Mouse (Mus musculus): ENCODE results near the gene Gm49373.

Gene Gm49373

DNA sequence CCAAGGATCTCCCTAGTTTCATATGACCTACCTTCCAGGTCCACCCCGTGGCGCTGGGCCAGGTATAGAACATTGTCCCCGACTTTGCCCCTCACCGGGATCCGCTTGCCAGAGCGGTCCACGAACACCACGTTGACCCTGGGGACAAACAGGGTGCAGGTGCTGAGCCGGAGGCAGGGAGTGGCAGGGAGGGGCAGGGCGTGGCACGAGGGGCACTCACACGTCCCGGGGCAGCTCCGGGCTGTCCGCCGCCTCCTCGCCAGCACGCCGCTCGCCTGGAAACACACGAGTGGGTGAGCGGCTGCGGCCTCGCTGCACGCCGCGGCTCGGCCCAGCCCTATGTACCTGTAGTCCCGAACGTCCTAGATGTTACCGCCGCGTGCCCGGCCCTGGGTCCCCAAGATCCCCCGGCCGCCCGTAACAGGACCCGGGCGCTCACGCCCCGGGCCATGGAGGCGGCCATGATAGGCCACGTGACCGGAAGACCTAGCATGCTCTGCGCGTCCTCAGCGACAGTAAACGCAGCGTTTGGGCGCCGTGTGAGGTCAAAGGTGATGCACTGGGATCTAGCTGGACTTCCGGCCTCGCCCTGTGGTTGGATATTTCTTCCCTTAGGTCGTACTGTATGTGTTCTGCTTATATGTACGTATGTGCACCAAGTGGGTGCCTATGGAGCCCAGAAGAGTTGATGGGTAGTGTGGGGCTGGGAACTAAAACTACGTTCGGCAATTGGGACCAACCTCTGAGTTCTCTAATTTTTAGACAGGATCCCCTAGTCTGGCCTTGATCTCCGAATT is at the start of gene Gm49373, which contains the start of gene Fdx1l:
Gene Gm49373, minus strand, starts transcription at position 53 of the 797 bp plus-strand sequence.
Gene Fdx1l, minus strand, starts transcription at position 571 of the 797 bp plus-strand sequence.
- peak; percentile 92 for DNase-seq (ENCODE audit: low read depth, low spot score)

DNA sequence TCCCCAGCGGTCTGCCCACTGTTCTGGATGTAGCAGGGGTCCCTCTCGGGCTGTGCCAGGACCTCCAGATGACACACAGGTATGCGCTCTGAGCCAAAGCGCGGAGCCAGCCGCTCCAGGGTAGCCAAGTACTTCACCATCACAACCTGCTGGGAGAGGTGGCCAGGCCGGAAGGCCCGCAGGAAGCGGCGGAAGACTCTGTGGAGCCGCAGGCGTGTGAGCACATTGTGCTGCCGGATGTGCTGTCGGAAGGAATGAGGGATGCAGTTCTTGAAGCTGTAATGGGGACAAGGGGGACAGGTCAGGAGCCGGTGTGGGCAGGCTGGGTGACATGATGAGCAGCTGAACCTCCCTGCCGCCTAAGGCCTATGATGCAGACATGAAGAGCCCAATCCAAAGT is 48.6 kb upstream of the Gm49373 start:
- no peak for DNase-seq (ENCODE audit: low read depth, low spot score)

DNA sequence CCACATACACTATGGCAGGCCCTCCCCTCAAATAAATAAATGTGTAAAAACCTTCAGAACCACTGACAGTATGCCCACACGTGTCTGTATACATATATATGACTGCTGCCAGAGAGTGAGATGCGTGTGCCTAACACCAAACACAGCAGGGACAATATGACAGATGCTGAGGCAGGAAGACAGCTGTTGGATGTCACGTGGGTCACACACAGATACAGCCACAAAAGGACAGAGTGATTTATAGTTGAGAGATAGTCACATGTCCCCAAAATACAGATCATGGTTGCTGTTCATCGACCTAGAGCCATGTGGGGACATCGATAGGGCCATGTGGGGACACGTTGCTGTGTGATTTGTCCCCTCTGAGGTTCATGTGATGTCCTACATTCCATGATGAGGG is 44.2 kb upstream of the Gm49373 start:
- no peak for DNase-seq (ENCODE audit: low read depth, low spot score)

DNA sequence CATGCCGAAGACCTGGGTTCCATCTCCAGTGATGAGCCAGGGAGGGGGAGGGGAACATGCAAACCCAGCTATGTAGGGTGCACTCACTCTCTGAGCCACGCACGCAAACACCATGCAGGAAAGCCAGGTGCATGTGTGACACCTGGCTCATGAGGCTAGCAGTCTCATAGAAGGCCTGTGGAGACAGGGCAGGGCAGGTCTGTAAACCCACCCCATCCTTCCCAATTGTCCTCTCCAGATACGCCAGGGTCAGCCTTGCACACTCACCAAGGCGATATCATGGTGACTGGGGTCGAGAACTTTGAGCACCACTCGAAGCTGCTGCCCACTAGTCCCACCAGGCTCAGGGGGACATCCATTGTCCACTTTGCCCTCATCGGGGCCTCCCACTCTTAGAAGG is 42.2 kb upstream of the Gm49373 start:
- no peak for DNase-seq (ENCODE audit: low read depth, low spot score)

DNA sequence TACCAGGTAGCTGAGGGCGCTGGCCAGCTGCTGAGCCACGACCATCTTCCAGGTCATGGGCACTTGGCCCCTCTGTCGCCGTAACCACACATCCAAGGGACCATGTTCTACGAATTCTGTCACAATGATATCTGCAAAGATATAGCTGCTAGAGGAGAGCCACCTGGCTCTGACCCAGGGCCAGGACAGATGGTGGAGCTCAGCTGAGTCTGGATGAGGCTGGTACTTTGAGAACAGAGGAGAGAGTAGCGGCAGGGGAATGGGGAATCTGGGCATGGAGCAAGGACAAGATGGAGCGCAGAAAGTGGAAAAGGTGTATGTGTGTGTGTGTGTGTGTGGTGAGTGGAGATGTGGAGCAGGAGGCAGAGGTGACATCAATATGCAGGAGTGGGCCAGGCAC is 41.3 kb upstream of the Gm49373 start:
- DNase-seq (ENCODE audit: low read depth, low spot score), result no peak

DNA sequence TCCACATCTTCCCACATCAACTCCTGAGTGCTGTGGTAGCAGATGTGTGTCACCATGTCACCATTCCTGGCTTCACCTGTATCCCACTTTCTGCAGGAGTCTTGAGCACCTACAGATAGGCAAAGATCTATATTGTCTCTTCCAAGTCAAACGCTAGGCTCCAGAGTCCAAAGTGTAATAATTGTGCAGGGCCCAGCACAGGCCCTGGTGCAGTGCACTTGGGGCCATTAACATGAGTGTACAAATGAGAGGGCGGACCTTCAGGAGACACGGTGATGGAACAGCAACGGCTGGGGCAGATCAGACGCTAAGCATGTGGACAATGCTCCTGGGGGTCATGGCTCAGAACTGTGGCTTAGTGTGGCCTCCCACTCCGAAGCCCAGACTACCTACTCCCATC is 40.9 kb upstream of the Gm49373 start:
- DNase-seq (ENCODE audit: low read depth, low spot score), result no peak

DNA sequence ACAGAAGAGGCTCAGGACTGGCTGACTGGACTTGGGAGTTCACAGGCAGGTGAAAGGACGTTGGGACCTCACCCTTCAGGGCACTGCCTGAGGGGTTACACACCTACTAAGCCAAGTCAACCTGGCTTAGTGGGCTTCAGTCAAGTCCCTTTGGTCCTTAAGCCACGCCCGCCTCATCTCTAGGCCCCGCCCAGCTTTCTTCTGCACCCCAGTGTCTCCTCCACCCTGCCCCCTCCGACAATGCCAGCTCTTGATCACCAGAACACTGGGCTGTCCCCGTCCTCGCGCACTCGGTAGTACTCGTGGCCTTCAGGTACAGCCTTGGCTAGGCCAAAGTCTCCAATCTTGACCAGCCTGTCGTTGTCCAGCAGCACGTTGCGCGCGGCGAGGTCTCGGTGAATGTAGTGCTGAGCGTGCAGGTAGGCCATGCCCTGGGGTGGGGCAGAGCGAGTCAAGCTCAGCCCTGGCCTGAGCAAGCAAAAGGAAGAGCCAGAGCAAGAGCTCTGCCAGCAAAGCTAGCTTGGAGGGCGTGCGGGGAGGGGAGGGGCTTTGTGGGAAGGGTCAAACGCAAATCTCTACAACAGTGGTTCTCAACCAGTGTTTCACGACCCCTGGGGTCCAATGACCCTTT is 34.8 kb upstream of the Gm49373 start:
- no peak for DNase-seq (ENCODE audit: low read depth, low spot score)

DNA sequence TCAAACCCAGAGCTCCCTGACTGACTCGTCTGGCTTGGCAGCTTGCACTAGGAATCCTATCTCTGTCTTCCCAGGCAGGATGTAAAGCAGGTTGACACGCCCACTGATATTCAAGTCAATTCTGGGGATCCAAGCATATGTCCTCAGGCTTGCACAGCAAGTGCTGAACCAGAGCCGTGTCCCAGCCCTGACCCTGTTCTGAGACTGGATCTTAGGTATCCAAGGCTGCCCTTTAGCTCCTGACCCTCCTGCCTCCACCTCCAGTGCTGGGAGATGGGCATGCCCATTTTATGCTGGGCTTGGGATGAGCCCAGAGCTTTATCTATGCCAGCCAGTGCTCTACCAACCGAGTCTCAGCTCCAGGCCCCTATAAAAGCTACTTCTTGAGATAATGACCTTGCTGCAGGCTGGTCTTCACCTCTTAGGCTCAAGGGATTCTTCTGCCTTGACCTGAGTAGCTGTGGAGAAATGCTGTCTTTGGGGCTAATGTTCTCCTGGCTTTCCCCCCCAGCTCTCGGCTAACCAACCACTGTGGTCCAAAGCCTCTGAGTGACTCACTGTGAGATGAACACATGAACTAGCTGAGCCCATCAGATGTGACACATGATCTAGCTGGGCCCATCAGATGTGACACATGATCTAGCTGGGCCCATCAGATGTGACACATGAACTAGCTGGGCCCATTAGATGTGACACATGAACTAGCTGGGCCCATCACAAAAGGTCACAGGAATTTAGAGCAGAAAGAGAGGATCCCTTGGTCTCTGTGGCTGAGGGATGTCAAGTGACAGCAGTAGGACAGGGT is 33.1 kb upstream of the Gm49373 start:
- DNase-seq (ENCODE audit: low read depth, low spot score), result no peak

DNA sequence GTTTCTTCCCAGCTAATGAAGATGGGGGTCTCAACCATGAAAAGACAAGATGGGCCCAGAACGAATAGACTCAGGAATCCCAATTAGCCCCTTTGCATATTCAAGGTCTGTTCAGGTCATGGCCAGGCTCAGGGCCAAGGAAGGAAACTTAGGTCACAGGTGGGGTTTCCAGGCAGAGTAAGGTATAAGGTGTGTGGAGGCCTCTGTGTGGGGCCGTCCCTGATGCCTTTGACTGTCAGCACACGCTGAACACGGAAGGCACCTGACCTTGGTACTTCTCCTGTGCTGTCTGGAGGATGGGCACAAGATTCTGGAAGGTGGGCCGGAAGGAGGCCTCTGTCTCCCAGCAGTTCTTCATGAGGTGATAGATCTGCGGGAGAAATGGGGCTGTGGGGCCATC is 31.9 kb upstream of the Gm49373 start:
- no peak for DNase-seq (ENCODE audit: low read depth, low spot score)

DNA sequence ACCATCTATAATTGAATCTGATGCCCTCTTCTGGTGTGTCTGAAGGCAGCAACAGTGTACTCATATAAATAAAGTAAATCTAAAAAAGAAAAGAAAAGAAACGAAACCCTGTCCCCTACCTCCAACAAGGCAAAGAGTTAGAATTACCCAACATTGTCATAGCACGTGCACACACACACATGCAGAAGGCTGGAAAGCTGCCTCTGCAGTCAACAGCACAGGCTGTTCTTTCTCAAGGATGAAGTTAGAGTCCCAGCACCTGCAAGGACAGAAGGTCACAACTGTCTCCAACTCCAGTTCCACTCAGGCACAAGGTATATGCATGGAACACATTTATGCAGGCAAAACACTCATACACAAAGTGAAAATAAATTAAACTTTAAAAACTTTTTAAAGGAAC is 29.2 kb upstream of the Gm49373 start:
- no peak for DNase-seq (ENCODE audit: low read depth, low spot score)

DNA sequence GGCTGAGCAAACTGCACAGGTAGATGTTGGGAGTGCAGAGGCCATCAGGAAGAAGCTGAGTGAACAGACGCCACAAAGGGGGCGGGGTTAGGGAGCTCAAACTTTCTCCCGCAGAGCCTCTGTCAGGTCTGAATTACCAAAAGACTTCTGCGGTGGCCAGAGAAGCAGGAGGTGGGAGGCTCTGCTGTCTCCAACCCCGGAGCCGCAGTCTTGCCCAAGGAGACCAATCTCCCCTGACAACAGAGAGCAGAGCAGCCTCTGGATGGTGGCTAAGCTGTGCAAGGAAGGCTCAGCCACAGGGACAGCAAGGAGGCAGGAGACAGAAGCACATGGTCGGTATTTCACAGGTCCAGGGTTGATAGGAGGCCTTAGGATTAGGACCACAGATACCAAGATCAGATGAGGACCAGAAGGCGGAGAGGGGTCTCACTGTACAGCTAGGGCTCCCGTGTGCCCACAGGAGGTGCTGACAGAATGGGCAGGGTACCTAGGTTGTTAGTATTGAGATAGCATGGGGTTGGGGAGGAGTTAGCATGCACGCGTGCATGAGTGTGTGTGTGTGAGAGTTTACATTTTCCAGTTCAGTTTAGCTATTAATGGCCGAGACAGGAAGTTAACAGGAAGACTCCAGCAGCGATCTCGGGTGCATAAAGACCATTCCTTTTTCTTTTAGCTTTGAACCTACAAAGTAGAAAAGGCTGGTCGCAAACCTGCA is 27.7 kb upstream of the Gm49373 start:
- no peak for DNase-seq (ENCODE audit: low read depth, low spot score)

DNA sequence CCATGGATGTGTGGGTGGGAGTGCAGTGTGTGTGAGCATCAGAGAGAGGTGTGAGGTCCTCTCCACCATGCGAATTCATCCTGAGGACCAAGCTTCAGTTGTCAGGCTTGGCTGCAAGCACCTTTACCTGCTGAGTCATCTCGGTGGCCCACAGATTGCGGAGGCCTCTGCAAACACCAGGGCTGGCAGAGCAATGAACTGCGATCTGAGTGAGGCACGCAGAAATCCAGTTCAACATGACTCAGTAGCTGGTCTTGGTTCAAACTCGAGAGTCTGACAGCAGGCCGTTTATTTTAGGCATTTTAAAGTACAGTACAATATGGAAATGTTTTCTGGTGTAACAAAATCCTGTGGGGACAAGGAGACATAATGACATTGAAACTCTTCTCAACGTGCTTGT is 24.9 kb upstream of the Gm49373 start:
- no peak for DNase-seq (ENCODE audit: low read depth, low spot score)

DNA sequence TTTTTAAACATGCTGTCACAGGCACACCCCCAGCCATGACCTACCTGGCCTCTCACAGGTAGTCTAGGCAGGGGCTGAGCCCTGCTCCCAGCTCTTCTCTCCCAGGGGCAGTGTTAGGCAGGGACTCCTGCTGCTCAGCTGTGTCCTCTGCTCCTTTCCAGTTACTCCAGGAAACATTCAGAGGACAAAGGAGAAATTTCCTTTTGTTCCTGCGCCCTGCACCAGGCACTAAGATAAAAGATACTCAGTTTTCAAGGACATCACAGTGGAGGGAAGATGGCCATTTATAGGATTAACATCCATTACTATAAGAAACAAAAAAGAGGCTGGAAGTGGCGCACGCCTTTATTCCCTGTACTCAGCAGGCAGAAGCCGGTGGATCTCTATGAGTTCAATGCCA is 23.1 kb upstream of the Gm49373 start:
- no peak for DNase-seq (ENCODE audit: low read depth, low spot score)

DNA sequence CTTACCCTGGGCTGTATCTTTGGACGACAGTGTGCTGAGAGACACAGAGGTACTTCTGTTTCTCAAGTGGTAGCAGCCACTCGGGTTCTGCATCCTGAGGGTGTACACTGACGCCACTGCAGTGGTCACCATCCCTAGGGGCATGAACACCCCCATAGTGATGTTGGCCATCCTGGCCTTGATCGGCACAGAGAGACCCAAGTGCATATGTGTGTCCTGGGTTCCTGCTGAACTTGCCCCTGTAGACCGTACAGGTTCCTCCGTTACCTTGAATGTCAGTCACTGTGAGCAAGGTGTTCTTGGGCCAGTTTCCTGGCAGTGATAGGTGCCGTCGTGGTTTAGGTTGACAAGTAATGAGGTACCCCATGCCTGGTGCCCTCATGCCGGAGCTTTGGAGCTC is 20.5 kb upstream of the Gm49373 start:
- DNase-seq (ENCODE audit: low read depth, low spot score), result no peak

DNA sequence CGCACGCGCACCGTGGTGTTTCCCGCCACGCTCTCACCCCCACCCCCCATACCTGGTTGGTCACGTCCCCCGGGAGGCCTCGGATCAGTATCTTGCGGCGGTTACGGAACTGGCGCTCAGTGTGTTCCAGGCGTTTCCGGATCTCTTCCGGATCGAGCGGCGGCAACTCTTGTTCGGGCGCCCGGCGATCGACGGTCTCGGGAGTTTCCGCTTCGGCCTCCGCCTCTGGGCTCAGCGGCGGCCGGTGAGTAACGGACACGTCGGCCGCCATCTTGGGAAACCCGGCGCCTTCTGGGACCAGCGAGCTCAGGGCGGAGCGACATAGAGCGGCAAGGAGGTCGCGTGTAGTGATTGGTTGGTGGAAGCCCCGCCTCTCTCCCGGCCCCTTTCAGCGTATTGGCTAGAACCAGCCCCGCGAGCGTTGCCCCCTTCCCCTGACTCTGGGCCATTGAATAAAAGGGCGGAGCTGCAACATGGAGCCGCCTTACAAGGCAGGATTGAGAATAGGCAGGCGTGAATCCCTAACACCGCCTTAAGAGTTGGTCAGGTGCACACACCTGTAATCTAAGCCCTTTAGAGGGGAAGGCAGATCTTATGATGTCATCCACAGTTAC is 18.9 kb upstream of the Gm49373 start, which contains the start of the genes Gm38431 and Raver1:
Gene Gm38431, minus strand, starts transcription at position 291 of the 614 bp plus-strand sequence.
Gene Raver1, minus strand, starts transcription at position 302 of the 614 bp plus-strand sequence.
- DNase-seq (ENCODE audit: low read depth, low spot score), result peak; percentile 98

DNA sequence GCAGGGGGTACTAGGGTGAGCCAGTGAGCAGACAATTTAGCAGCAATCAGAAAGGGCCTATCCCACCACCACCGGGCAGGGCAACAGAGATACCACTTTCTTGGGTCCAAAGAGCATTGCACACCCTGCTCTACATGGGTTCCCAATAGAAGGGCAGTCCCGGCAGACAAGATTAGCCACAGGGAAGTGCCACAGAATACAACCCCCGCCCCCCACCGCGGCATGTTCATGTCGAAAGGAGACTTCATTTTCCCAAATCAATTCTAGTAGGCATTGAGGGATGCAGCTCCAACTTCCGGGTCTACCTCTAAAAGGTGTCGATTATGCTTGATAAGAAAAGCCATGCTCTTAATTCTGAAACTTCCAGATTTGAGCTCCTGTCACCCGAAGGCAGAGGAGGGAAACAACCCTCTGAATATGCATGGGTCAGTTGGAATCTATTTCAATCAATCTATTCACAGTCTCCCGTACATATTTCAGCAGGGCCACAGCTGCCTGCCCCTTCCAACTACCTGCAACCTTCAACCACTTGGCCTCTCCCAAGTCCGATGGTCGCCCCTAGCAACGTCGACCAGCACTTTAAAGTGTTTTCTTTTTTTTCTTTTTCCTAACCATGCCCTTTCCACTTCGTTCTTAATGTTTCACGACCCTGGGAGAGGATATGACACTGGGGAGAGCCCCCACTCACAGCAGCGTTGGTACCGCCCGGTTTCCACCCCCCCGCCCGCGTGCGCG is 18.2 kb upstream of the Gm49373 start:
- no peak for DNase-seq (ENCODE audit: low read depth, low spot score)

DNA sequence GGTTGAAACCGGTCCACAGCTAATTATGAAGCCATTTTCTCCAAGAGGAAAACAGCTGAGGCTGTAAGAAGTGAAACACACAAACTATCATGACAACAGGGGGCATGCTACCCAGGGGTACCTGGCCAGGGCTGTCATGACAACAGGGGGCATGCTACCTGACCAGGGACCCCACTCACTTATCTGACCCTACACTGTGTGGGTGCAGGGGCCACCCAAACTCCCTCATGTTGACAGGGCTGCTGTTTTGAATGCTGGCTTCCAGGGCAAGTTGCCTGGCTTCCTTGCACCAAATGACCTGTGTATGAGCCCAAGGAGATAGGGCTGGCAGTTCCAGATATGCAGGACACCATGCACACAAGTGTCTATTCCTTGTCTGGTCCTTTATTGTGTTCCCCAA is 17.6 kb upstream of the Gm49373 start:
- DNase-seq (ENCODE audit: low read depth, low spot score), result no peak

DNA sequence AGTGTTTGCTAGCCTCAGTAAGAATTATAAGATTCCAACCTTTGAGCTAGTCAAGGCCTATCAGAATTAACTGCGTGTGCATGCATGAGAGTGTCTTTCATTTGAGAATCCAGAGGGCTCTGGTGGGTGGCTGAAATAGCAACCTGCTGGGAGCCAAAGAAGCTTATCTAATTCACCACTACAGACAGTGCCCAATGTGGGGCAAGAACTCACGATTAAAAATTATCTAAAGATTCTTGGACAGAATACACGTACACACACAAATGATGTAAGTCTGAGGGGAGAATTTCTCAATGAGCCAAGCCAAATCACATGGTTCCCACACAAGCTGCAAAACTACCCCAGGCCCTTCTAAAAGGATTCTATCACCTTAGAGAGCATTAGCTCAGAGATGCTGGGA is 10.4 kb upstream of the Gm49373 start:
- no peak for DNase-seq (ENCODE audit: low read depth, low spot score)

DNA sequence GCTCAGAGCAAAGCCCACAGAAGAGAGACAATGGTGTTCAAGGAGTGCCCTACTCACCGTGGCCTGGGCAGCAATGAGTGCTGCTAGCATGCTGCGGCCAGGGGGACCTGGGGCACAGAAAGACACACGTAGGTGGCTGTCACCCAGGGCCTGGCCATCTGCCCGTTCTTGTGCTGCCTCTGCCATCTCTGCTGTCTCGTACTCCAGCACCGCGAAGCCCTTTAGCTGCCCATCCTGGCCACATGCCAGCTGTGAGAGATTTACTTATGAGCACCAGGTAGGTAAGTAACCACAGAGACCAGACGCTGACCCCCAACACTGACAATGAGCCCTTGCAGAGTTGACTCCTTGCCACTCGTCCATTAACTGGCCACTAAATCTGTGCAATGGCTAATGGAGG is 8.2 kb upstream of the Gm49373 start:
- DNase-seq (ENCODE audit: low read depth, low spot score), result no peak

DNA sequence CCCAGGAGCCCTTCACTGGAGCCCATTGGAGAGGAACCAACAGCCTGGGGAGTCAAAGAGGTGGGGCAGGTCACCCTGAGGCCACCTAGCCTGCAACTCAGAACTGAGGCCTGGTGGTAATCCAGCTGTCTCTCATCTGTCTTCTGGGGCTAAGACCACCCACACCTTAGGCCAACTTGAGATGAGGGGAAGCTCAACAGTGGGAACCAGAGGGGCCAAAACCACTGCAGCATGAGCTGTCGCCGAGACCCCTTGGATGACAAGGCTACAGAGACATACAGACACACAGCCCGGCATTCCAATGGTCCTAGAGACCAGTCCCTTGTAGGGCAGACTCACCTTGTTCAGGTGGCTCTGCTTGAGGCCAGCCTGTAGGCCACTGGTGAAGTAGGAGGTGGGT is 2.7 kb upstream of the Gm49373 start:
- no peak for DNase-seq (ENCODE audit: low read depth, low spot score)

DNA sequence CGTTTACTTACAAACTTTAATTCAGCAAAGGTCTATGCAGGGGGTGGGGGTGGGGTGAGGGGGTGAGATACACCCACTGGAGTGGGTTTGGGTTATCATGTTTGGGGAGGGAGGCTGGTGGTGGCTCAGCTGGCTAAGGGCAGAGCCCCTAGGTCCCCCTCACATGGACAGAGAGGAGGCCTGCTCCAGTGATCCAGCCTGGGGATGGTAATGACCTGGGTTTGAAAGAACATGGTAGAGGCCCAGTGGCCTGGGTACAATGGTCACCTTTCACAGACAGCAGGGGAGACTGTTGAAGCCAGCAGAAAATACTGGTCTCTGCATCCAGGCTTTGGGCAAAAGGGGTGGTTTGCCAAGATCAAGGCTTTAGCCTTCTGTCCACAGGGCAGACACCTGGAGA is 1.3 kb upstream of the Gm49373 start:
- no peak for DNase-seq (ENCODE audit: low read depth, low spot score)

Measured in mesoderm, embryonic 11.5 days (tissue).